Mouse (Mus musculus) CH12F3 (cell line): ENCODE results near the gene Hoxa7.

Experiments used
- in situ Hi-C: fragments of 300-500 bp; cut with MboI; formaldehyde crosslinking; loops from 2 replicates; pipeline ENCODE4 v1.14.3; 2020; ENCODE audit warnings: low sequenced_read_pairs

Gene Hoxa7

GRCm38 (mm10) chr6:52227470-52228222, 6.0 kb upstream of the Hoxa7 start:
- in situ Hi-C loops, result loop anchor here (10.0 kb wide), 1 partner anchor 1013 kb away; no protein-coding TSS in a partner anchor

GRCm38 (mm10) chr6:52226569-52227257, 5.1 kb upstream of the Hoxa7 start:
- in situ Hi-C loops, result loop anchor here (10.0 kb wide), 1 partner anchor 1012 kb away; no protein-coding TSS in a partner anchor

- in situ Hi-C loops, result loop anchor here (10.0 kb wide), 1 partner anchor 1011 kb away; no protein-coding TSS in a partner anchor
Measured at GRCm38 (mm10) chr6:52225612-52226568, 4.2 kb upstream of the Hoxa7 start.

GRCm38 (mm10) chr6:52224895-52225611, 3.4 kb upstream of the Hoxa7 start:
- in situ Hi-C loops, result loop anchor here (5.0 to 25.0 kb wide), 3 partner anchors 363 to 1010 kb away; no protein-coding TSS in a partner anchor

- in situ Hi-C loops, result loop anchor here (5.0 to 25.0 kb wide), 3 partner anchors 362 to 1009 kb away; no protein-coding TSS in a partner anchor
Measured at GRCm38 (mm10) chr6:52223939-52224760, 2.5 kb upstream of the Hoxa7 start.

- in situ Hi-C loops, result loop anchor here (5.0 to 25.0 kb wide), 3 partner anchors 360 to 1008 kb away; no protein-coding TSS in a partner anchor
Measured at GRCm38 (mm10) chr6:52222729-52223128, 1.1 kb upstream of the Hoxa7 start.

- in situ Hi-C loops, result loop anchor here (5.0 to 25.0 kb wide), 3 partner anchors 360 to 1007 kb away; no protein-coding TSS in a partner anchor
Measured at GRCm38 (mm10) chr6:52221993-52222685, 485 bp upstream of the Hoxa7 start.

GRCm38 (mm10) chr6:52220865-52221310, 766 bp downstream of the Hoxa7 start:
- in situ Hi-C loops, result loop anchor here (5.0 to 25.0 kb wide), 3 partner anchors 359 to 1006 kb away; no protein-coding TSS in a partner anchor

- in situ Hi-C loops, result loop anchor here (5.0 to 25.0 kb wide), 3 partner anchors 358 to 1005 kb away; no protein-coding TSS in a partner anchor
Measured at GRCm38 (mm10) chr6:52220003-52220864, 1.4 kb downstream of the Hoxa7 start.

GRCm38 (mm10) chr6:52219234-52219942, 2.3 kb downstream of the Hoxa7 start:
- in situ Hi-C loops, result loop anchor here (25.0 kb wide), 1 partner anchor 357 kb away; no protein-coding TSS in a partner anchor

- in situ Hi-C loops, result loop anchor here (25.0 kb wide), 1 partner anchor 356 kb away; no protein-coding TSS in a partner anchor
Measured at GRCm38 (mm10) chr6:52218643-52219215, 2.9 kb downstream of the Hoxa7 start.

GRCm38 (mm10) chr6:52217895-52218642, 3.6 kb downstream of the Hoxa7 start:
- in situ Hi-C loops, result loop anchor here (25.0 kb wide), 1 partner anchor 356 kb away; no protein-coding TSS in a partner anchor

GRCm38 (mm10) chr6:52217459-52217768, 4.2 kb downstream of the Hoxa7 start:
- in situ Hi-C loops, result loop anchor here (25.0 kb wide), 1 partner anchor 355 kb away; no protein-coding TSS in a partner anchor

- in situ Hi-C loops, result loop anchor here (25.0 kb wide), 1 partner anchor 355 kb away; no protein-coding TSS in a partner anchor
Measured at GRCm38 (mm10) chr6:52216691-52217458, 4.8 kb downstream of the Hoxa7 start.
